Mouse (Mus musculus) C2C12 (cell line): ENCODE results near the gene Spata17. TPM values are rescaled to one million over a fixed set of nuclear protein-coding genes. Genes with fewer than 3 reads are reported as not detected.

Experiments
- H3K27me3 ChIP-seq: one replicate; pipeline ENCODE4 v1.6.1; 2011; ENCODE audit not compliant: control insufficient read depth, insufficient read depth, insufficient read length
- H3K36me3 ChIP-seq: one replicate; pipeline ENCODE4 v1.6.1; 2011; ENCODE audit not compliant: control insufficient read depth, insufficient read depth
- H3K4me3 ChIP-seq: one replicate; pipeline ENCODE4 v1.5.1; 2011; ENCODE audit warnings: mild to moderate bottlenecking, control low read depth; ENCODE audit not compliant: poor library complexity, insufficient read depth, severe bottlenecking
- H3K79me2 ChIP-seq: one replicate; pipeline ENCODE4 v1.6.1; 2011; ENCODE audit not compliant: control insufficient read depth, insufficient read depth
- H3K79me3 ChIP-seq: one replicate; pipeline ENCODE4 v1.6.1; 2011; ENCODE audit warnings: low read depth, control low read depth
- H3ac ChIP-seq: one replicate; pipeline ENCODE3; 2011; ENCODE audit warnings: low read depth; ENCODE audit not compliant: control insufficient read depth, insufficient read length
- CEBPB ChIP-seq: IDR thresholded peaks from one replicate; pipeline ENCODE4 v1.6.1; 2011; ENCODE audit warnings: low read depth, mild to moderate bottlenecking, control low read depth, moderate library complexity
- CTCF ChIP-seq: IDR thresholded peaks from one replicate; pipeline ENCODE4 v1.5.1; 2011; ENCODE audit not compliant: control insufficient read depth, insufficient read depth, insufficient read length
- FOSL1 ChIP-seq: IDR thresholded peaks from one replicate; pipeline ENCODE4 v1.8.0; 2011; ENCODE audit warnings: mild to moderate bottlenecking, low read length; ENCODE audit not compliant: poor library complexity, insufficient read depth, severe bottlenecking
- MAX ChIP-seq: IDR thresholded peaks from one replicate; pipeline ENCODE4 v1.6.1; 2011; ENCODE audit warnings: mild to moderate bottlenecking, control low read depth
- MYOD1 ChIP-seq: IDR thresholded peaks from one replicate; pipeline ENCODE4 v1.6.1; 2011; ENCODE audit warnings: low read depth; ENCODE audit not compliant: control insufficient read depth, insufficient read length
- MYOG ChIP-seq: IDR thresholded peaks from one replicate; pipeline ENCODE4 v1.6.1; 2011; ENCODE audit not compliant: control insufficient read depth, insufficient read length; ENCODE audit errors: extremely low read depth
- USF1 ChIP-seq: IDR thresholded peaks from one replicate; pipeline ENCODE4 v1.6.1; 2011; ENCODE audit warnings: low read depth, mild to moderate bottlenecking, control low read depth, moderate library complexity
- polyA plus RNA-seq: library from polyadenylated mRNA; unstranded; fragments of >200 nt; fragmentation: generic; extraction: Trizol; gene quantifications from one replicate; pipeline ENCODE4 v1.2.1, GENCODE M21; 2012; ENCODE audit warnings: missing spikeins

Spata17 gene
- polyA plus RNA-seq, 1 experiment = 0.08 TPM

- peaks cover 7% of the 10 kb centered on the region for H3K36me3 ChIP-seq
- no peaks in the 10 kb centered on the region for H3K27me3 ChIP-seq
- peaks cover 17% of the 10 kb centered on the region for H3K79me2 ChIP-seq
- H3K4me3 ChIP-seq = no peak overlapping the region
- H3ac ChIP-seq = no peak overlapping the region
- TF ChIP-seq MYOD1 = no peak
- TF ChIP-seq MYOG = no peak
- no peak for TF ChIP-seq MAX
- TF ChIP-seq FOSL1 = no peak
- TF ChIP-seq CEBPB = no peak
- TF ChIP-seq USF1 = no peak
- TF ChIP-seq CTCF = no peak
- peaks cover 5% of the 10 kb centered on the region for H3K79me3 ChIP-seq
Measured at GRCm38 (mm10) chr1:187240304-187240703, 25.0 kb upstream of the Spata17 start.

GRCm38 (mm10) chr1:187238061-187238460 is 22.8 kb upstream of the Spata17 start:
- Histone ChIP-seq H3K79me2 (peaks cover 17% of the 10 kb centered on the region), H3ac (no peak overlapping the region), H3K4me3 (no peak overlapping the region), H3K27me3 (no peaks in the 10 kb centered on the region), H3K36me3 (peaks cover 10% of the 10 kb centered on the region), H3K79me3 (peaks cover 5% of the 10 kb centered on the region)
- no peak for TF ChIP-seq MAX
- no peak for TF ChIP-seq FOSL1
- TF ChIP-seq USF1 = no peak
- TF ChIP-seq CEBPB = no peak
- TF ChIP-seq MYOD1 = no peak
- no peak for TF ChIP-seq MYOG
- TF ChIP-seq CTCF = no peak

- Histone ChIP-seq H3K27me3 (no peaks in the 10 kb centered on the region), H3K79me3 (peaks cover 8% of the 10 kb centered on the region), H3K4me3 (no peak overlapping the region), H3K36me3 (peaks cover 13% of the 10 kb centered on the region), H3ac (no peak overlapping the region), H3K79me2 (peaks cover 17% of the 10 kb centered on the region)
- TF ChIP-seq CTCF (no peak), FOSL1 (no peak), MYOG (no peak), USF1 (no peak), MAX (no peak), MYOD1 (no peak), CEBPB (no peak)
Measured at GRCm38 (mm10) chr1:187236296-187236695, 21.0 kb upstream of the Spata17 start.

- Histone ChIP-seq H3ac (no peak overlapping the region), H3K79me2 (peaks cover 21% of the 10 kb centered on the region), H3K4me3 (no peak overlapping the region), H3K27me3 (no peaks in the 10 kb centered on the region), H3K79me3 (peaks cover 12% of the 10 kb centered on the region), H3K36me3 (peaks cover 21% of the 10 kb centered on the region)
- TF ChIP-seq MYOD1 (no peak), MYOG (no peak), MAX (no peak), FOSL1 (no peak), USF1 (no peak), CEBPB (no peak), CTCF (no peak)
Measured at GRCm38 (mm10) chr1:187235161-187235560, 19.9 kb upstream of the Spata17 start.

GRCm38 (mm10) chr1:187232996-187233615 is 17.8 kb upstream of the Spata17 start:
- Histone ChIP-seq H3K27me3 (no peaks in the 10 kb centered on the region), H3K79me3 (peaks cover 23% of the 10 kb centered on the region), H3K36me3 (peaks cover 21% of the 10 kb centered on the region), H3K4me3 (no peak overlapping the region), H3ac (no peak overlapping the region), H3K79me2 (peaks cover 40% of the 10 kb centered on the region)
- TF ChIP-seq MYOD1 (no peak), CTCF (no peak), MAX (no peak), CEBPB (no peak), FOSL1 (no peak), USF1 (no peak), MYOG (no peak)

GRCm38 (mm10) chr1:187232196-187232955 is 17.1 kb upstream of the Spata17 start:
- Histone ChIP-seq H3K79me3 (peaks cover 26% of the 10 kb centered on the region), H3K27me3 (no peaks in the 10 kb centered on the region), H3K79me2 (peaks cover 41% of the 10 kb centered on the region), H3K4me3 (no peak overlapping the region), H3ac (no peak overlapping the region), H3K36me3 (peaks cover 19% of the 10 kb centered on the region)
- no peak for TF ChIP-seq FOSL1
- no peak for TF ChIP-seq CTCF
- TF ChIP-seq CEBPB = no peak
- no peak for TF ChIP-seq MYOG
- no peak for TF ChIP-seq MAX
- no peak for TF ChIP-seq MYOD1
- no peak for TF ChIP-seq USF1
